Mouse (Mus musculus): ENCODE results near the gene Pcdh9. TPM values are rescaled to one million over a fixed set of nuclear protein-coding genes. Genes with fewer than 3 reads are reported as not detected.

The Pcdh9 gene
- polyA plus RNA-seq, 1 experiment from 2014 or later, result 6.3 TPM

DNA sequence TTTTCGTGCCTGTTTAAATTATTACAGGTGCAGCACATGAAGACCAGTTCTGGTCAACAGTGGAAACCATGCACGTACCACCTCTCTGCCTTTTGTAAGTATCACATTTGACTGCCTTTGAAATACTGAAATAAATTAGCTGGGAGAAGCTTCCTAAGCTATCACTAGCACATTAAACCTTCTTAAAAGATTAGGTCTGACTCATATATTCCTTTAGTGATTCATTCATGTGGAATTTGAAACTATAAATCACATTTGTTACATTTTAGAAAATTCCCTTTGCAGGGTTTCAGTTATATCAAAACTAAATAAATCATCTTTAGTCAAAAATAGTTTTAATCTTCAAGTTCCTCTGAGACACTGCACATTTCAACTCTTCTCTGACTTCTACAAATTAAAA is 722.1 kb downstream of the Pcdh9 start:
- 72% methylated on average over 2 of the region's 2 CpGs for WGBS
- no peaks in the 10 kb centered on the region for H3K36me3 ChIP-seq (ENCODE audit: control insufficient read depth, insufficient read depth)
- no peaks in the 10 kb centered on the region for H3K9me3 ChIP-seq (replicated peaks; ENCODE audit: control insufficient read depth, low read length)
- H3K4me3 ChIP-seq (ENCODE audit: low read length), result no peak overlapping the region
- no peak overlapping the region for H3K4me2 ChIP-seq (ENCODE audit: low read depth, low read length)
- no peaks in the 10 kb centered on the region for H3K27me3 ChIP-seq (ENCODE audit: control insufficient read depth, insufficient read depth, low read length)
- no peak overlapping the region for H3K27ac ChIP-seq (ENCODE audit: low read length)
- no peaks in the 10 kb centered on the region for H3K4me1 ChIP-seq (ENCODE audit: control insufficient read depth, insufficient read depth, low read length)
- ATAC-seq (replicated peaks; ENCODE audit: extremely low read depth, insufficient read depth, low FRiP score), result no peak
- no peak overlapping the region for H3K9ac ChIP-seq (ENCODE audit: low read length)

DNA sequence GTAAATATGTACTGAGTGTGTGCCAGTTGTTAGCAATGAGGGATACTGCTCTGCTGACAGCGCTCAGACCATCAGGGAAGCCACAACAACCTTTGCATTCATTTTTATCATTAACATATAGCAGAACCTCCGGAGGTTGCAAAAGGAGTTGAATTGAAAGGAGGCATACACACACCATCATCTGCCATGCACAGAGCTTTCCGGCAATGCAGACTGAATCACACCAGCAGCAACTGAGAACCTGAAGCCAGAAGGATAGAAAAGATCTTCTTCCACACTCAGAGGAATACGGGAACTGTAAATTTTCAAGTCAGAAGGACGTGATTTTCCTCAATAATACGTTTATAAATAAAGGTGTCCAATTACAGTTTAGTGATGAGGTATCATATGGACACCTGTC is 747.1 kb downstream of the Pcdh9 start:
- no peaks in the 10 kb centered on the region for H3K27me3 ChIP-seq (ENCODE audit: control insufficient read depth, insufficient read depth, low read length)
- no peaks in the 10 kb centered on the region for H3K36me3 ChIP-seq (ENCODE audit: control insufficient read depth, insufficient read depth)
- no peak overlapping the region for H3K4me2 ChIP-seq (ENCODE audit: low read depth, low read length)
- no peak for ATAC-seq (replicated peaks; ENCODE audit: extremely low read depth, insufficient read depth, low FRiP score)
- no peak overlapping the region for H3K4me3 ChIP-seq (ENCODE audit: low read length)
- H3K4me1 ChIP-seq (ENCODE audit: control insufficient read depth, insufficient read depth, low read length), result no peaks in the 10 kb centered on the region
- H3K9ac ChIP-seq (ENCODE audit: low read length), result no peak overlapping the region
- no peak overlapping the region for H3K27ac ChIP-seq (ENCODE audit: low read length)
- H3K9me3 ChIP-seq (replicated peaks; ENCODE audit: control insufficient read depth, low read length), result no peaks in the 10 kb centered on the region
- 82% methylated on average over 6 of the region's 6 CpGs for WGBS

DNA sequence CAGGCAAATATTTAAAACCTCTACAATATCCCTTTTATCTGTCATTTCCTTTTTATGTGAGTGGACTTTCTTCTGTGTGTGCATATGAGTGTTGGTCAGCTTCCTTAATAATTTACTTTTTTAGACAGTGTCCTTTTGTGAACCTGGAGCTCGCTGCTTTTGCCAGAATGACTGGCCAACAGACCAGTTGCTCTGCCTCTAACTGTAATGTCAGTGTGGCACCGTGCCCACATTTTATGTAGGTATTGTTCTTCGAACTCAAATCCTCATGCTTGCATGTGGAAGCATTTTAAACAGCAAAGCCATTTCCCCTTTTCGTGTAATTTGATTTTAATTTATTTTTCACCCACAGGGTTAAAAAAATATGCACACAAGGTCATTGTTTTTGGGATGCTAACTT is 748.4 kb downstream of the Pcdh9 start:
- no peak for ATAC-seq (replicated peaks; ENCODE audit: extremely low read depth, insufficient read depth, low FRiP score)
- H3K4me2 ChIP-seq (ENCODE audit: low read depth, low read length), result no peak overlapping the region
- 75% methylated on average over 4 of the region's 4 CpGs for WGBS

DNA sequence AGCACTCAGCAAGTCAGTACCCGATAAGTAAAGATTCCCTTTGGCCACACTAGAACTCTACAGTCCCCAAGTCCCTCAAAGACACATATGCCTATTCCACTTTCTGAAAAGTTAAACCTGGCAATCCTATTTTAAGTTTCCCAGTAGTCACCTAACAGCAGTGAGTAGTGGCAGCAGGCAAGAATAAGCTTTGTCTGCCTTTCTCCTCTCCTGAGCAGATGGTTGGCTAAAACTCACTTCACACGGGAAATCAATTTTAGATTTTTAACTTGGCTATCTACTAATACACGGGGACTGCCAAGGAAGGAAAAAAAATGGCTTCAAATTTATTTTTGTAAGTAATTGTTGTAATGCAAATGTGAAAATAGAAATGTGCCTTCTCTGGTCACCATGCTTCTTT is 763.5 kb downstream of the Pcdh9 start:
- no peak overlapping the region for H3K4me2 ChIP-seq (ENCODE audit: low read depth, low read length)
- 78% methylated on average over 3 of the region's 3 CpGs for WGBS
- no peaks in the 10 kb centered on the region for H3K36me3 ChIP-seq (ENCODE audit: control insufficient read depth, insufficient read depth)
- H3K4me3 ChIP-seq (ENCODE audit: low read length), result no peak overlapping the region
- no peaks in the 10 kb centered on the region for H3K27me3 ChIP-seq (ENCODE audit: control insufficient read depth, insufficient read depth, low read length)
- H3K9ac ChIP-seq (ENCODE audit: low read length), result no peak overlapping the region
- H3K27ac ChIP-seq (ENCODE audit: low read length), result no peak overlapping the region
- no peak for ATAC-seq (replicated peaks; ENCODE audit: extremely low read depth, insufficient read depth, low FRiP score)
- no peaks in the 10 kb centered on the region for H3K9me3 ChIP-seq (replicated peaks; ENCODE audit: control insufficient read depth, low read length)
- H3K4me1 ChIP-seq (ENCODE audit: control insufficient read depth, insufficient read depth, low read length), result no peaks in the 10 kb centered on the region

More for the DNA sequence above, 748.4 kb downstream of the Pcdh9 start:
- H3K9ac ChIP-seq (ENCODE audit: low read length), result no peak overlapping the region
- no peaks in the 10 kb centered on the region for H3K4me1 ChIP-seq (ENCODE audit: control insufficient read depth, insufficient read depth, low read length)
- no peak overlapping the region for H3K4me3 ChIP-seq (ENCODE audit: low read length)
- no peaks in the 10 kb centered on the region for H3K27me3 ChIP-seq (ENCODE audit: control insufficient read depth, insufficient read depth, low read length)
- no peaks in the 10 kb centered on the region for H3K36me3 ChIP-seq (ENCODE audit: control insufficient read depth, insufficient read depth)
- no peak overlapping the region for H3K27ac ChIP-seq (ENCODE audit: low read length)
- no peaks in the 10 kb centered on the region for H3K9me3 ChIP-seq (replicated peaks; ENCODE audit: control insufficient read depth, low read length)

DNA sequence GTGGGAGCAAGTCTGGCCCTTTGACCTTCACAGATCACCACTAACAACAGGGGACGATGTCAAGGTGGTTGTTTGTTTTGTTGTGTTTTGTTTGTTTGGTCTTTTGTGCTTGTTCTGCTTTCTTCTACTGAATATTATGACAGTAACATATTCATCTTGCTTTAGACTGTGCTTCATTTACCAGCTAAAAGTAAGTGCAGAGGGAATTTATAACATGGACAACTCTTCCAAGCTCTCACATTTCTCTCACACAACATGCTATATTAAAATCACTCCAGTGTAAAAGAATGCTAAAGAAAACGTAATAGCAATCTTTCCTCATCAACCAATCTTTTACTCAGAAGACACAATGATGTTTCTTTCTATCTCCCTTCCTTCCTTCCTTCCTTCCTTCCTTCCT is 787.7 kb downstream of the Pcdh9 start:
- H3K4me3 ChIP-seq (ENCODE audit: low read length), result no peak overlapping the region
- WGBS, result 66% methylated on average over 2 of the region's 2 CpGs
- ATAC-seq (replicated peaks; ENCODE audit: extremely low read depth, insufficient read depth, low FRiP score), result no peak

DNA sequence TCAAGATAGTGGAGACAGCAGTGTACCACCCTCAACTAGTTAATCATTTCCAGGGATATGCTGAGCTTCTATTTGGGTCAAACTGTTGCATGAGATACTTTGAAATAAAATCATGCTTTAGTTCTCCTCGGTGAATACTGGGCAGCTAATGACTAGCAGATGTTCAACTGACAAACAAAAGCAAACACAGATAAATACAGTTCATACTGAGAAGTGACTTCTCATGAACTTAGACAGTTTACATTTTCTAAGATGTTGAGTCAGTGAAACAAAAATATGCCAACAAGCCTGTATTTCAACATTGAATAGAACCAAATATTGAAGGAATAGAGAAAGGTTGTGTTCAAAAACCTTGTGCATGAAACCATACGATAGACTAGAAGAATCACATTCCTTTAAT is 795.4 kb downstream of the Pcdh9 start:
- H3K4me1 ChIP-seq (ENCODE audit: control insufficient read depth, insufficient read depth, low read length), result peaks cover 14% of the 10 kb centered on the region; the same call in 1 of the 2 replicates
- H3K9ac ChIP-seq (ENCODE audit: low read length), result no peak overlapping the region
- H3K36me3 ChIP-seq (ENCODE audit: control insufficient read depth, insufficient read depth), result no peaks in the 10 kb centered on the region
- ATAC-seq (replicated peaks; ENCODE audit: extremely low read depth, insufficient read depth, low FRiP score), result no peak
- H3K4me3 ChIP-seq (ENCODE audit: low read length), result no peak overlapping the region
- H3K9me3 ChIP-seq (replicated peaks; ENCODE audit: control insufficient read depth, low read length), result no peaks in the 10 kb centered on the region
- WGBS, result 73% methylated on average over 2 of the region's 2 CpGs
- H3K27ac ChIP-seq (ENCODE audit: low read length), result no peak overlapping the region
- no peak overlapping the region for H3K4me2 ChIP-seq (ENCODE audit: low read depth, low read length)
- no peaks in the 10 kb centered on the region for H3K27me3 ChIP-seq (ENCODE audit: control insufficient read depth, insufficient read depth, low read length)

More for the DNA sequence above, 787.7 kb downstream of the Pcdh9 start:
- no peak overlapping the region for H3K4me2 ChIP-seq (ENCODE audit: low read depth, low read length)
- no peaks in the 10 kb centered on the region for H3K9me3 ChIP-seq (replicated peaks; ENCODE audit: control insufficient read depth, low read length)
- no peak overlapping the region for H3K27ac ChIP-seq (ENCODE audit: low read length)
- no peaks in the 10 kb centered on the region for H3K4me1 ChIP-seq (ENCODE audit: control insufficient read depth, insufficient read depth, low read length)
- H3K36me3 ChIP-seq (ENCODE audit: control insufficient read depth, insufficient read depth), result no peaks in the 10 kb centered on the region
- no peaks in the 10 kb centered on the region for H3K27me3 ChIP-seq (ENCODE audit: control insufficient read depth, insufficient read depth, low read length)
- H3K9ac ChIP-seq (ENCODE audit: low read length), result no peak overlapping the region

DNA sequence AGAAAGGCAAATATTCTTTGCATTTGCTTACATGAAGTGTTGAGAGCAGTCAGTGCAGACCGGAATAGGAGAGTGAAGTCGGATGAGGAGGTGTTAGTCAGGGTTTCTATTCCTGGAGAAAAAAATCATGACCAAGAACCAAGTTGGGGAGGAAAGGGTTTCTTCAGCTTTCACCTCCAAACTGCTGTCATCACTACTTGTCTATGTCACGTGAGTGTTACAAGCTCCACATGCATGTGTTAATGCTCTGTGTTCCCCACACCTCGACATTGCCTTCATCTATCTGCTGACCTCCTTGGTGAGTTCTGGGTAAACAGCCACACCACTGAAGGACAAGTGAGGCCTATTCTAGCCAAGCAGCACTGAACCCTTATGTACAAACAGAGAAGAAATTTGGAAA is 797.7 kb downstream of the Pcdh9 start:
- Histone ChIP-seq H3K4me3 (ENCODE audit: low read length) (no peak overlapping the region), H3K27me3 (ENCODE audit: control insufficient read depth, insufficient read depth, low read length) (no peaks in the 10 kb centered on the region), H3K4me1 (ENCODE audit: control insufficient read depth, insufficient read depth, low read length) (peaks cover 14% of the 10 kb centered on the region; the same call in 1 of the 2 replicates), H3K4me2 (ENCODE audit: low read depth, low read length) (no peak overlapping the region), H3K9me3 (replicated peaks; ENCODE audit: control insufficient read depth, low read length) (no peaks in the 10 kb centered on the region), H3K36me3 (ENCODE audit: control insufficient read depth, insufficient read depth) (no peaks in the 10 kb centered on the region), H3K9ac (ENCODE audit: low read length) (no peak overlapping the region), H3K27ac (ENCODE audit: low read length) (peak overlapping the region; percentile 57)
- 30% methylated on average over 4 of the region's 4 CpGs for WGBS
- peak; percentile 79 for ATAC-seq (replicated peaks; ENCODE audit: extremely low read depth, insufficient read depth, low FRiP score)

DNA sequence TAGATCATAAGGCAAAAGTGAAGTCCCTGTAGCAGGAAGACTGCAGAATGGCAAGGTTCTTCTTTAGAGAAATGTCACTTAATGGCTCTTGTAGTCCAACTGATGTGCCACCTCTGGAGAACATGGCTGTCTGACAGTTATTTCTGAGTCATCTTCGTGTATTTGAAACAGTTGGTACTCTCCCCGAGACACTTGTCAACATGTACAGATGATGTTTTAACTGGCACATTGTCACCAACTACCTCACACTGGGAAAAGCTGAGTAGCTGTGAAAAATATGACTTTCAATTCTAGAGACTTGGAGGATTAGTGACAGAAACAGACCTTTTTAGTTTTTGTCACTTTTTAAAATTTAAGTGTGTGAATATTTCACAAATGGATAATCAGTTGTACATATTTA is 804.8 kb downstream of the Pcdh9 start:
- H3K36me3 ChIP-seq (ENCODE audit: control insufficient read depth, insufficient read depth), result no peaks in the 10 kb centered on the region
- H3K9ac ChIP-seq (ENCODE audit: low read length), result no peak overlapping the region
- no peak for ATAC-seq (replicated peaks; ENCODE audit: extremely low read depth, insufficient read depth, low FRiP score)
- WGBS, result 40% methylated on average over 2 of the region's 2 CpGs
- H3K4me1 ChIP-seq (ENCODE audit: control insufficient read depth, insufficient read depth, low read length), result no peaks in the 10 kb centered on the region
- H3K4me2 ChIP-seq (ENCODE audit: low read depth, low read length), result no peak overlapping the region
- H3K27me3 ChIP-seq (ENCODE audit: control insufficient read depth, insufficient read depth, low read length), result no peaks in the 10 kb centered on the region
- no peaks in the 10 kb centered on the region for H3K9me3 ChIP-seq (replicated peaks; ENCODE audit: control insufficient read depth, low read length)
- H3K4me3 ChIP-seq (ENCODE audit: low read length), result no peak overlapping the region
- H3K27ac ChIP-seq (ENCODE audit: low read length), result no peak overlapping the region

DNA sequence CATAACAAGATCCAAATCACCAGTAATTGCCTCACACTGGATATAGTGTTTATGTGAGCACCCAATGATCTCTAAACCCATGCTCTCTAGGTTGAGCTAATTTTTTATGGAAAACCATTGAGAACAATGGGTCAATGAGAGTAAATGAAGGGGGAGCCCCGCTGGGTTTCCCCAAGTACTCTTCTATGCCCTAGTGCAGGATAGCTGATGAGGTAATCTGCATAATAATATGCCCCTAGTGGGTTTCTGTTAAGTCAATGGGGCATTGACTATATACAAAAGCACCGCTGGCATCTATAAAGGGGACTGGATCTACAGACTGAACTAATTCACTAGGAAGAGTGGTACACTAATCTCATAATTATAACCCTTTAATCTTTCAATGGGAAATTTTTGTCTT is 807.3 kb downstream of the Pcdh9 start:
- Histone ChIP-seq H3K9ac (ENCODE audit: low read length) (no peak overlapping the region), H3K4me3 (ENCODE audit: low read length) (no peak overlapping the region), H3K27me3 (ENCODE audit: control insufficient read depth, insufficient read depth, low read length) (no peaks in the 10 kb centered on the region), H3K36me3 (ENCODE audit: control insufficient read depth, insufficient read depth) (no peaks in the 10 kb centered on the region), H3K4me2 (ENCODE audit: low read depth, low read length) (no peak overlapping the region), H3K27ac (ENCODE audit: low read length) (no peak overlapping the region), H3K4me1 (ENCODE audit: control insufficient read depth, insufficient read depth, low read length) (no peaks in the 10 kb centered on the region), H3K9me3 (replicated peaks; ENCODE audit: control insufficient read depth, low read length) (no peaks in the 10 kb centered on the region)
- no peak for ATAC-seq (replicated peaks; ENCODE audit: extremely low read depth, insufficient read depth, low FRiP score)
- WGBS, result 39% methylated on average over 2 of the region's 2 CpGs

DNA sequence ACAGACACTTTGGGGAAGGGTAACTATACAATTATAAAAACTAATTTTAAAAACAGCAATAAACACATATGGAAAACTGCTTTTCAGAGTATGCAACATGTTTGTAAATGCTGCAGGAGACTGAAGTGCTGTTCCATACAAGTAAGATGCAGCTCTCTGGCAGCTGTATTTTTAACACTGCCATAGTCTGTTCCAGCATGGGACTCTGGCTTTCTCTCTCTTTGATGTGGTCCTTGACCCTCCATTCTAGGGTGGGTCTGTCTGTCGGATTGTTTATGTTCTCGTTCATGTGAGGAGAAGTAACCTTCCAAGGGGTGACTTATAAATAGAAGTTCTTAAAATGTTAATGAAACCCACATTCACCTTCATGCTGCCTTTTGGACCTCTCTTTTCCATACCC is 809.6 kb downstream of the Pcdh9 start:
- 16% methylated on average over 2 of the region's 2 CpGs for whole genome bisulfite sequencing
- H3K9ac ChIP-seq (ENCODE audit: low read length), result no peak overlapping the region

More for the DNA sequence above, 809.6 kb downstream of the Pcdh9 start:
- ATAC-seq (replicated peaks; ENCODE audit: extremely low read depth, insufficient read depth, low FRiP score), result no peak
- Histone ChIP-seq H3K36me3 (ENCODE audit: control insufficient read depth, insufficient read depth) (no peaks in the 10 kb centered on the region), H3K4me2 (ENCODE audit: low read depth, low read length) (no peak overlapping the region), H3K4me1 (ENCODE audit: control insufficient read depth, insufficient read depth, low read length) (no peaks in the 10 kb centered on the region), H3K9me3 (replicated peaks; ENCODE audit: control insufficient read depth, low read length) (no peaks in the 10 kb centered on the region), H3K27me3 (ENCODE audit: control insufficient read depth, insufficient read depth, low read length) (no peaks in the 10 kb centered on the region), H3K27ac (ENCODE audit: low read length) (no peak overlapping the region), H3K4me3 (ENCODE audit: low read length) (no peak overlapping the region)
